Mouse (Mus musculus): Measurements from ENCODE around the gene Nosip. TPM values are rescaled to one million over a fixed set of nuclear protein-coding genes. Genes with fewer than 3 reads are reported as not detected.

The Nosip gene
- polyA plus RNA-seq, 1 experiment from 2014 or later: 58.9 TPM

DNA sequence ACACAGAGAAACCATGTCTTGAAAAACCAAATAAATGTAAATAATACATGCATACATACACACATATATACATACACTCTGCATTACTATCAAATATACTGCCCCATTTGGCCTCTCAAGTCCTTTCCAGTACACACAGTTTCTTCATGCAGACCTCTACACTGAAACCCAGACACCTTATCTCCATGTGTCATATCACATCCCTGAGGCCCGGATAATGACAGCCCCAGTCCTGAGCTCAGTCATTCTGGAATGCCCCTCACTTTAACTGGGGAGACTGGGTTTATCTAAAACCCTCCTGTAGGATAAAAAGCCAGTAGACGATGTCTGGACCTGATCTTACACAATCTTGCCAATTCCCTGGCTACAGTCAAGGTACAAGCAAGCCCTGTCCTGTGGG, 51.2 kb downstream of the Nosip start:
- H3K9ac ChIP-seq (ENCODE audit: low read depth, low read length): no peak overlapping the region
- H3K4me1 ChIP-seq (ENCODE audit: control insufficient read depth, insufficient read depth, low read length): peaks cover 7% of the 10 kb centered on the region; the same call in 1 of the 2 replicates
- H3K9me3 ChIP-seq (replicated peaks; ENCODE audit: control insufficient read depth, low read length): no peaks in the 10 kb centered on the region
- peak overlapping the region; percentile 46; the same call in 1 of the 2 replicates for H3K27ac ChIP-seq (ENCODE audit: low read depth, low read length)
- no peak overlapping the region; the same call in 1 of the 2 replicates for H3K4me2 ChIP-seq
- H3K27me3 ChIP-seq (ENCODE audit: control insufficient read depth, insufficient read depth, low read length): no peaks in the 10 kb centered on the region
- H3K36me3 ChIP-seq (ENCODE audit: control insufficient read depth, insufficient read depth, low read length): 0 out of 2 replicates have a peak, but pooled peaks cover 2% of the 10 kb centered on the region
- no peak overlapping the region for H3K4me3 ChIP-seq (ENCODE audit: low read depth, low read length)
- ATAC-seq (replicated peaks; ENCODE audit: insufficient number of reproducible peaks, low FRiP score, low TSS enrichment): no peak
- 20% methylated on average over 2 of the region's 2 CpGs for WGBS (ENCODE audit: insufficient replicate concordance)

DNA sequence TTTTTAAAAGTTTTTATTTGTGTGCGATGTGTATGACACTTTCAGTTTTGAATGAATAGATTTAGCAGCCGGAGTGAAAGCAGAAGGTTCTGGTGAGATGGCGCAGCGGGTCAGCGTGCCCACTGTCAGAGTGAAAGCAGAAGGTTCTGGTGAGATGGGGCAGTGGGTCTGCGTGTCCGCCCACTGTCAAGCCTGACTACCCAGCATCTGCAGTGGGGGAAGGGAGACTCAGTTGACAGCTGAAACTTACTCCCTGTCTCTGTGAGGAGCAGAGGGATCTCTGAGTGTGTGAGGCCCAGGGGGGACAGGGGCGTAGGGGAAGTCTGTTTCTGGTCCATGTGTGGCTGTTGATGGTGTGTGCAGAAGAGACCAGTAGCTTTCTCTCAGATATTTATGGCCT, 55.3 kb downstream of the Nosip start:
- 77% methylated on average over 8 of the region's 8 CpGs for WGBS (ENCODE audit: insufficient replicate concordance)
- Histone ChIP-seq H3K36me3 (ENCODE audit: control insufficient read depth, insufficient read depth, low read length) (peaks cover 18% of the 10 kb centered on the region), H3K27ac (ENCODE audit: low read depth, low read length) (no peak overlapping the region), H3K4me2 (no peak overlapping the region), H3K4me1 (ENCODE audit: control insufficient read depth, insufficient read depth, low read length) (peaks cover 14% of the 10 kb centered on the region), H3K9me3 (replicated peaks; ENCODE audit: control insufficient read depth, low read length) (no peaks in the 10 kb centered on the region), H3K4me3 (ENCODE audit: low read depth, low read length) (no peak overlapping the region), H3K27me3 (ENCODE audit: control insufficient read depth, insufficient read depth, low read length) (no peaks in the 10 kb centered on the region), H3K9ac (ENCODE audit: low read depth, low read length) (peak overlapping the region; percentile 30; the same call in 1 of the 2 replicates)
- ATAC-seq (replicated peaks; ENCODE audit: insufficient number of reproducible peaks, low FRiP score, low TSS enrichment): no peak

- WGBS (ENCODE audit: insufficient replicate concordance): 79% methylated on average over 6 of the region's 6 CpGs
These were observed 56.1 kb downstream of the Nosip start for GRCm38 (mm10) chr7:45118336-45118735.

DNA sequence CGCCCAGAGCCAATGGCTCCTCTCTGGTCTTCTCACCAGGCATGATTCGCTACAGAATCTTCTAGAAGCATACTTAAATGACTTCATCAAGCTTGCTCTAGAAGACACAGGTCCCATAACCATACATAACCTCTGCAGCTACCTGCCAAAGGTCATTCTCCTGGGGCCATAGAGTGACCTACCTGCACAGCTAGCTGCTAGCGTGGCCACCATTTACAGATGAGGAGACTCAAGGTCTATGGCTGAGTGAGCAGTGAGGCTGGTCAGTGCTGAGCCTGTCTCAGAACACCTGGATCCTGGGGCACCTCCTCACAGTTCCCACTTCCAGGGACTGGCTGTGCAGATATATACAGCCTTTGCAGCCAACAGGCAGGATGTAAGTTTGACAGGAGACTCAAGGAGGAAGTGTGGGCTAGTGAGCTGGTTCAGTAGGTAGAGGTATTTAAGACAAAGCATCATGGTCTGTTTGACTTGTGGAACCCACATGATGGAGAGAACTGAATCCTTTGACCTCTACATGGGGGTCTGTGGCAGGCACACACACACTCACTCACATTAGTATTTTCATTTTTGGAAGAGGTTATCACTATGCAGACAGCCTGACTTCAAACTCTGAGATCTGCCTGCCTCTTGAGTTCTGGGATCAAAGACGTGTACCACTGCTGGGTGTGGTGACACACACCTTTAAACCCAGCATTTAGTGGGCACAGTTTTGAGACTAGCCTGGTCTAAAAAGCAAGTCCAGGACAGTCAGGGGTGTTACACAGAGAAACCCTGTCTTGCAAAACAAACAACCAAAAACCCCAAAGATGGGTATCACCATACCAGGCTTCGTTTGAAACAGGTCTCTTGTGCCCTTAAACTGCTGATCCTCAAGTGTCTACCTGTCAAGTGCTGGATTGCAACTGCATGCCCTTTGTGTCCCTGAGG, 57.8 kb downstream of the Nosip start:
- Histone ChIP-seq H3K27ac (ENCODE audit: low read depth, low read length) (no peak overlapping the region), H3K4me3 (ENCODE audit: low read depth, low read length) (no peak overlapping the region), H3K9me3 (replicated peaks; ENCODE audit: control insufficient read depth, low read length) (no peaks in the 10 kb centered on the region), H3K4me2 (no peak overlapping the region), H3K9ac (ENCODE audit: low read depth, low read length) (no peak overlapping the region), H3K36me3 (ENCODE audit: control insufficient read depth, insufficient read depth, low read length) (peaks cover 24% of the 10 kb centered on the region), H3K4me1 (ENCODE audit: control insufficient read depth, insufficient read depth, low read length) (peaks cover 18% of the 10 kb centered on the region), H3K27me3 (ENCODE audit: control insufficient read depth, insufficient read depth, low read length) (no peaks in the 10 kb centered on the region)
- WGBS (ENCODE audit: insufficient replicate concordance): 77% methylated on average over 5 of the region's 5 CpGs
- no peak for ATAC-seq (replicated peaks; ENCODE audit: insufficient number of reproducible peaks, low FRiP score, low TSS enrichment)

More at GRCm38 (mm10) chr7:45118336-45118735, 56.1 kb downstream of the Nosip start:
- Histone ChIP-seq H3K4me3 (ENCODE audit: low read depth, low read length) (no peak overlapping the region), H3K9me3 (replicated peaks; ENCODE audit: control insufficient read depth, low read length) (no peaks in the 10 kb centered on the region), H3K9ac (ENCODE audit: low read depth, low read length) (no peak overlapping the region), H3K4me2 (no peak overlapping the region), H3K27me3 (ENCODE audit: control insufficient read depth, insufficient read depth, low read length) (no peaks in the 10 kb centered on the region), H3K36me3 (ENCODE audit: control insufficient read depth, insufficient read depth, low read length) (peaks cover 23% of the 10 kb centered on the region), H3K4me1 (ENCODE audit: control insufficient read depth, insufficient read depth, low read length) (peaks cover 20% of the 10 kb centered on the region), H3K27ac (ENCODE audit: low read depth, low read length) (no peak overlapping the region)
- ATAC-seq (replicated peaks; ENCODE audit: insufficient number of reproducible peaks, low FRiP score, low TSS enrichment): no peak

- H3K9ac ChIP-seq (ENCODE audit: low read depth, low read length): peak overlapping the region; percentile 31; the same call in 1 of the 2 replicates
- ATAC-seq (replicated peaks; ENCODE audit: insufficient number of reproducible peaks, low FRiP score, low TSS enrichment): no peak
- no peak overlapping the region; the same call in 1 of the 2 replicates for H3K4me2 ChIP-seq
- H3K9me3 ChIP-seq (replicated peaks; ENCODE audit: control insufficient read depth, low read length): no peaks in the 10 kb centered on the region
- peak overlapping the region; percentile 17; the same call in 1 of the 2 replicates for H3K27ac ChIP-seq (ENCODE audit: low read depth, low read length)
- H3K4me1 ChIP-seq (ENCODE audit: control insufficient read depth, insufficient read depth, low read length): peaks cover 20% of the 10 kb centered on the region
- H3K27me3 ChIP-seq (ENCODE audit: control insufficient read depth, insufficient read depth, low read length): no peaks in the 10 kb centered on the region
- H3K4me3 ChIP-seq (ENCODE audit: low read depth, low read length): no peak overlapping the region
- 71% methylated on average over 8 of the region's 8 CpGs for WGBS (ENCODE audit: insufficient replicate concordance)
- H3K36me3 ChIP-seq (ENCODE audit: control insufficient read depth, insufficient read depth, low read length): peaks cover 38% of the 10 kb centered on the region
These were observed 59.2 kb downstream of the Nosip start for GRCm38 (mm10) chr7:45121404-45121803.

- Histone ChIP-seq H3K9ac (ENCODE audit: low read depth, low read length) (peak overlapping the region; percentile 31; the same call in 1 of the 2 replicates), H3K36me3 (ENCODE audit: control insufficient read depth, insufficient read depth, low read length) (peaks cover 43% of the 10 kb centered on the region), H3K27ac (ENCODE audit: low read depth, low read length) (no peak overlapping the region), H3K4me2 (no peak overlapping the region; the same call in 1 of the 2 replicates), H3K4me1 (ENCODE audit: control insufficient read depth, insufficient read depth, low read length) (peaks cover 26% of the 10 kb centered on the region), H3K27me3 (ENCODE audit: control insufficient read depth, insufficient read depth, low read length) (no peaks in the 10 kb centered on the region), H3K9me3 (replicated peaks; ENCODE audit: control insufficient read depth, low read length) (no peaks in the 10 kb centered on the region), H3K4me3 (ENCODE audit: low read depth, low read length) (no peak overlapping the region)
- no peak for ATAC-seq (replicated peaks; ENCODE audit: insufficient number of reproducible peaks, low FRiP score, low TSS enrichment)
These were observed 59.7 kb downstream of the Nosip start for GRCm38 (mm10) chr7:45121966-45122365.

- no peaks in the 10 kb centered on the region for H3K9me3 ChIP-seq (replicated peaks; ENCODE audit: control insufficient read depth, low read length)
- H3K27ac ChIP-seq (ENCODE audit: low read depth, low read length): no peak overlapping the region
- H3K9ac ChIP-seq (ENCODE audit: low read depth, low read length): peak overlapping the region; percentile 85
- H3K4me3 ChIP-seq (ENCODE audit: low read depth, low read length): peak overlapping the region; percentile 57
- H3K4me1 ChIP-seq (ENCODE audit: control insufficient read depth, insufficient read depth, low read length): peaks cover 30% of the 10 kb centered on the region
- H3K36me3 ChIP-seq (ENCODE audit: control insufficient read depth, insufficient read depth, low read length): peaks cover 47% of the 10 kb centered on the region
- 81% methylated on average over 15 of the region's 15 CpGs for whole genome bisulfite sequencing (ENCODE audit: insufficient replicate concordance)
- H3K4me2 ChIP-seq: peak overlapping the region; percentile 87
- H3K27me3 ChIP-seq (ENCODE audit: control insufficient read depth, insufficient read depth, low read length): no peaks in the 10 kb centered on the region
- no peak for ATAC-seq (replicated peaks; ENCODE audit: insufficient number of reproducible peaks, low FRiP score, low TSS enrichment)
These were observed 60.4 kb downstream of the Nosip start for GRCm38 (mm10) chr7:45122561-45123185.

- Histone ChIP-seq H3K4me1 (ENCODE audit: control insufficient read depth, insufficient read depth, low read length) (peaks cover 30% of the 10 kb centered on the region), H3K27me3 (ENCODE audit: control insufficient read depth, insufficient read depth, low read length) (no peaks in the 10 kb centered on the region), H3K36me3 (ENCODE audit: control insufficient read depth, insufficient read depth, low read length) (peaks cover 46% of the 10 kb centered on the region), H3K4me2 (peak overlapping the region; percentile 87), H3K9me3 (replicated peaks; ENCODE audit: control insufficient read depth, low read length) (no peaks in the 10 kb centered on the region), H3K4me3 (ENCODE audit: low read depth, low read length) (peak overlapping the region; percentile 57), H3K27ac (ENCODE audit: low read depth, low read length) (no peak overlapping the region; the same call in 1 of the 2 replicates), H3K9ac (ENCODE audit: low read depth, low read length) (peak overlapping the region; percentile 85)
- no peak for ATAC-seq (replicated peaks; ENCODE audit: insufficient number of reproducible peaks, low FRiP score, low TSS enrichment)
- WGBS (ENCODE audit: insufficient replicate concordance): 26% methylated on average over 12 of the region's 12 CpGs
These were observed 60.9 kb downstream of the Nosip start for GRCm38 (mm10) chr7:45123186-45123570.
